Mouse (Mus musculus) gastrocnemius, postnatal 36 days (tissue): Measurements from ENCODE around the gene Olfr550. TPM values are rescaled to one million over a fixed set of nuclear protein-coding genes. Genes with fewer than 3 reads are reported as not detected.

Experiments
- total RNA-seq, 2 experiments: library from RNA; stranded (reverse); gene quantifications; 2 replicates each; pipeline ENCODE4 v1.2.3; 2021

The Olfr550 gene
- total RNA-seq, 2 experiments from 2014 or later = 0.08 TPM; not detected in 1

Other genes starting within 250 kb of the Olfr550 start
- 10 to 100 TPM; 12.9 to 15.1 TPM for gene Rrm1, start 129.7 kb upstream of the Olfr550 start, total RNA-seq
- gene Olfr543, start 89.8 kb upstream of the Olfr550 start, total RNA-seq = not detected
- not detected for gene Olfr544, start 83.1 kb upstream of the Olfr550 start, total RNA-seq
- not detected for gene Olfr545, start 71.9 kb upstream of the Olfr550 start, total RNA-seq
- gene Olfr547, start 36.7 kb upstream of the Olfr550 start, total RNA-seq = not detected
- gene Olfr548-ps1, start 30.5 kb upstream of the Olfr550 start, total RNA-seq = not detected
- not detected for gene Olfr549, start 21.6 kb upstream of the Olfr550 start, total RNA-seq
- 1 to 10 TPM; 1.7 to 2.8 TPM for gene Trim21, start 6.0 kb upstream of the Olfr550 start, total RNA-seq
- gene Olfr551, start 20.4 kb downstream of the Olfr550 start, total RNA-seq = not detected
- under 1 TPM in 1 of 2 experiments, not detected in 1; 0.10 TPM for gene Olfr552, start 26.3 kb downstream of the Olfr550 start, total RNA-seq
- not detected for gene Olfr553, start 46.8 kb downstream of the Olfr550 start, total RNA-seq
- gene Olfr554, start 67.0 kb downstream of the Olfr550 start, total RNA-seq = not detected
- gene Olfr555, start 87.4 kb downstream of the Olfr550 start, total RNA-seq = not detected
- gene Olfr556, start 93.5 kb downstream of the Olfr550 start, total RNA-seq = not detected
- gene Trim68, start 115.9 kb downstream of the Olfr550 start, total RNA-seq = 1 to 10 TPM; 3.6 to 4.2 TPM
- gene Olfr557, start 124.5 kb downstream of the Olfr550 start, total RNA-seq = not detected
- 1 to 10 TPM; 1.5 to 1.7 TPM for gene Olfr558, start 130.8 kb downstream of the Olfr550 start, total RNA-seq
- gene Olfr33, start 147.6 kb downstream of the Olfr550 start, total RNA-seq = not detected
- gene Olfr559, start 156.0 kb downstream of the Olfr550 start, total RNA-seq = not detected
- gene Olfr560, start 187.9 kb downstream of the Olfr550 start, total RNA-seq = under 1 TPM in 1 of 2 experiments, not detected in 1; 0.17 TPM
- gene Olfr78, start 188.0 kb downstream of the Olfr550 start, total RNA-seq = under 1 TPM; 0.47 to 0.54 TPM
- gene Olfr561, start 199.8 kb downstream of the Olfr550 start, total RNA-seq = not detected
- not detected for gene Olfr564, start 232.0 kb downstream of the Olfr550 start, total RNA-seq